Mouse (Mus musculus): ENCODE measurements around the gene Mgat5b.

GRCm38 (mm10) chr11:116968586-116968985, 49.9 kb downstream of the Mgat5b start:
- no peak for TF ChIP-seq ZNF384 (IDR thresholded peaks at IDR 0.05; ENCODE audit: low read depth, low read length)
- TF ChIP-seq ZC3H11A (IDR thresholded peaks at IDR 0.05; ENCODE audit: borderline replicate concordance, low read depth, low read length) = no peak
- TF ChIP-seq HCFC1 (IDR thresholded peaks at IDR 0.05; ENCODE audit: borderline replicate concordance, insufficient read depth, low read length) = no peak
- TF ChIP-seq CHD2 (IDR thresholded peaks at IDR 0.05; ENCODE audit: low read depth, low read length) = no peak
- no peak for TF ChIP-seq MAFK (IDR thresholded peaks at IDR 0.05; ENCODE audit: insufficient read depth, low read depth, low read length)

All from ES-E14 (cell line).